Comparison of ENCODE assay signal across 10 mouse cellular contexts in genomic region chr7:59230768-59231167, GRCm38 (mm10). TPM values are rescaled to one million over a fixed set of nuclear protein-coding genes. Genes with fewer than 3 reads are reported as not detected.
A peak's percentile ranks its signal among the peaks of the same experiment; 100 is the strongest.
DNase-seq lines count a peak whose midpoint lies in the region; ATAC-seq lines count a peak whose summit lies in the region.
"Had no signal": no experiment of that assay in that cellular context is flagged by ENCODE, and none has a peak within 500 bp of the region (broad histone marks: within the 10 kb centered on the region; RNA-seq: fewer than 3 reads in every experiment).

No protein-coding gene starts in this region.

- no peak overlapping the region for H3K27ac ChIP-seq in heart, embryonic 16.5 days (ENCODE audit: low read length)
- H3K27ac ChIP-seq in heart, embryonic 12.5 days (ENCODE audit: poor library complexity, severe bottlenecking) = no peak overlapping the region
- no peak overlapping the region for H3K27ac ChIP-seq in embryonic facial prominence, embryonic 10.5 days (replicated peaks)
- H3K27ac ChIP-seq in hindbrain, embryonic 14.5 days = no peak overlapping the region
- no peak overlapping the region for H3K27ac ChIP-seq in midbrain, embryonic 11.5 days (ENCODE audit: low read depth, low read length)

- H3K27me3 ChIP-seq in heart, embryonic 16.5 days (ENCODE audit: control insufficient read depth, insufficient read depth, low read length) = no peaks in the 10 kb centered on the region
- no peaks in the 10 kb centered on the region for H3K27me3 ChIP-seq in heart, embryonic 12.5 days (replicated peaks)
- H3K27me3 ChIP-seq in embryonic facial prominence, embryonic 10.5 days (replicated peaks; ENCODE audit: low read depth, poor library complexity, severe bottlenecking) = no peaks in the 10 kb centered on the region
- H3K27me3 ChIP-seq in hindbrain, embryonic 14.5 days (ENCODE audit: control insufficient read depth, insufficient read depth, low read length) = no peaks in the 10 kb centered on the region
- H3K27me3 ChIP-seq in midbrain, embryonic 11.5 days (ENCODE audit: control insufficient read depth, insufficient read depth, low read length) = no peaks in the 10 kb centered on the region

- H3K9me3 ChIP-seq in heart, embryonic 16.5 days (replicated peaks; ENCODE audit: control insufficient read depth, low read length) = no peaks in the 10 kb centered on the region
- H3K9me3 ChIP-seq in heart, embryonic 12.5 days (replicated peaks) = no peaks in the 10 kb centered on the region
- no peaks in the 10 kb centered on the region for H3K9me3 ChIP-seq in embryonic facial prominence, embryonic 10.5 days
- no peaks in the 10 kb centered on the region for H3K9me3 ChIP-seq in hindbrain, embryonic 14.5 days (ENCODE audit: control insufficient read depth, low read length)
- H3K9me3 ChIP-seq in midbrain, embryonic 11.5 days (ENCODE audit: control insufficient read depth, low read length) = no peaks in the 10 kb centered on the region

- H3K4me2 ChIP-seq in heart, embryonic 16.5 days (ENCODE audit: low read depth, low read length) = peak overlapping the region; percentile 53
- no peak overlapping the region for H3K4me2 ChIP-seq in heart, embryonic 12.5 days
- H3K4me2 ChIP-seq in hindbrain, embryonic 14.5 days (replicated peaks) = peak overlapping the region; percentile 80
- peak overlapping the region; percentile 60 for H3K4me2 ChIP-seq in midbrain, embryonic 11.5 days

- ATAC-seq in heart, embryonic 16.5 days (replicated peaks; ENCODE audit: extremely low read depth, insufficient read depth, low FRiP score) = no peak
- no peak for ATAC-seq in heart, embryonic 12.5 days (ENCODE audit: insufficient number of reproducible peaks, low FRiP score)
- no peak for ATAC-seq in hindbrain, embryonic 14.5 days (ENCODE audit: low FRiP score)
- ATAC-seq in midbrain, embryonic 11.5 days (ENCODE audit: low FRiP score) = no peak
- no peak for ATAC-seq in erythroid progenitor cell, adult 5-6 weeks (replicated peaks; ENCODE audit: low FRiP score, poor library complexity, severe bottlenecking)

- WGBS in heart, embryonic 16.5 days = 62% methylated on average over 5 of the region's 5 CpGs
- 73% methylated on average over 5 of the region's 5 CpGs for WGBS in heart, embryonic 12.5 days
- WGBS in embryonic facial prominence, embryonic 10.5 days = 74% methylated on average over 5 of the region's 5 CpGs
- WGBS in hindbrain, embryonic 14.5 days = 47% methylated on average over 5 of the region's 5 CpGs
- WGBS in midbrain, embryonic 11.5 days = 69% methylated on average over 5 of the region's 5 CpGs

- H3K4me3 ChIP-seq in heart, embryonic 16.5 days (ENCODE audit: low read length) = no peak overlapping the region
- H3K4me3 ChIP-seq in heart, embryonic 12.5 days = no peak overlapping the region
- H3K4me3 ChIP-seq in embryonic facial prominence, embryonic 10.5 days = peak overlapping the region; percentile 93
- H3K4me3 ChIP-seq in hindbrain, embryonic 14.5 days (replicated peaks; ENCODE audit: low read length) = peak overlapping the region; percentile 82
- H3K4me3 ChIP-seq in midbrain, embryonic 11.5 days (ENCODE audit: low read depth, low read length) = no peak overlapping the region

- H3K4me1 ChIP-seq in heart, embryonic 16.5 days (ENCODE audit: control insufficient read depth, insufficient read depth, low read length) = peaks cover 11% of the 10 kb centered on the region
- H3K4me1 ChIP-seq in heart, embryonic 12.5 days (replicated peaks) = peaks cover 9% of the 10 kb centered on the region; the same call in 1 of the 2 replicates
- no peaks in the 10 kb centered on the region; the same call in 1 of the 2 replicates for H3K4me1 ChIP-seq in embryonic facial prominence, embryonic 10.5 days
- H3K4me1 ChIP-seq in hindbrain, embryonic 14.5 days (replicated peaks; ENCODE audit: control insufficient read depth, insufficient read depth, low read length) = peaks cover 16% of the 10 kb centered on the region
- H3K4me1 ChIP-seq in midbrain, embryonic 11.5 days (ENCODE audit: control insufficient read depth, insufficient read depth, low read length) = peaks cover 8% of the 10 kb centered on the region; the same call in 1 of the 2 replicates

- no peak for DNase-seq in embryonic facial prominence, embryonic 10.5 days (ENCODE audit: low spot score)
- DNase-seq in hindbrain, embryonic 14.5 days (ENCODE audit: low spot score) = no peak
- DNase-seq in midbrain, embryonic 11.5 days (ENCODE audit: low spot score, missing footprints) = no peak
- DNase-seq in retina, postnatal 1 day = no peak
- no peak for DNase-seq in cerebellum, adult 8-10 months
- DNase-seq: kidney, postnatal 4 days; thymus, postnatal 4 days had no signal

- no peaks in the 10 kb centered on the region for H3K36me3 ChIP-seq in heart, embryonic 16.5 days (ENCODE audit: control insufficient read depth, insufficient read depth)
- no peaks in the 10 kb centered on the region for H3K36me3 ChIP-seq in heart, embryonic 12.5 days
- H3K36me3 ChIP-seq in embryonic facial prominence, embryonic 10.5 days (replicated peaks) = no peaks in the 10 kb centered on the region
- no peaks in the 10 kb centered on the region for H3K36me3 ChIP-seq in hindbrain, embryonic 14.5 days (replicated peaks; ENCODE audit: control insufficient read depth, insufficient read depth)
- no peaks in the 10 kb centered on the region for H3K36me3 ChIP-seq in midbrain, embryonic 11.5 days (ENCODE audit: control insufficient read depth, insufficient read depth, low read length)

- H3K9ac ChIP-seq in heart, embryonic 16.5 days (ENCODE audit: low read length) = no peak overlapping the region; the same call in 1 of the 2 replicates
- H3K9ac ChIP-seq in heart, embryonic 12.5 days = no peak overlapping the region
- peak overlapping the region; percentile 90 for H3K9ac ChIP-seq in hindbrain, embryonic 14.5 days
- no peak overlapping the region for H3K9ac ChIP-seq in midbrain, embryonic 11.5 days (ENCODE audit: low read length)

RNA-seq across cellular contexts. Expression of gene Ube3a, which starts 2.2 kb away (rescaled TPM):
- polyA plus RNA-seq in heart, embryonic 16.5 days (2015; fragmentation: Nextera tagmentation; extraction: Ambion mirVana) = 108 TPM in 2 replicates
- 130 and 144 TPM in 2 replicates for polyA plus RNA-seq in heart, embryonic 12.5 days (2016; fragmentation: Nextera tagmentation; extraction: Ambion mirVana)
- 103 and 111 TPM in 2 replicates for polyA plus RNA-seq in embryonic facial prominence, embryonic 10.5 days (2016; fragmentation: Nextera tagmentation; extraction: Ambion mirVana)
- polyA plus RNA-seq in hindbrain, embryonic 14.5 days (2014; fragmentation: Nextera tagmentation; extraction: Ambion mirVana) = 173 and 182 TPM in 2 replicates
- polyA plus RNA-seq in midbrain, embryonic 11.5 days (2014; fragmentation: Nextera tagmentation; extraction: Ambion mirVana) = 157 and 160 TPM in 2 replicates
- 45.0 and 73.8 TPM in 2 replicates for total RNA-seq in erythroid progenitor cell, adult 5-6 weeks (2015; ENCODE audit: low replicate concordance)
- total RNA-seq in erythroid progenitor cell, adult 5-6 weeks (2017; ENCODE audit: low replicate concordance) = 87.5 and 96.4 TPM in 2 replicates

Comparison
In these comparisons a context has a peak if more than half of its experiments do, and no peak if none do; other contexts are left out.
1. H3K4me3 ChIP-seq: peak in embryonic facial prominence, embryonic 10.5 days (single experiment) and hindbrain, embryonic 14.5 days (single experiment); none in heart, embryonic 16.5 days (single experiment), heart, embryonic 12.5 days (single experiment) and midbrain, embryonic 11.5 days (single experiment).